Mouse (Mus musculus) bone marrow, adult 2 months (tissue): Measurements from ENCODE around the gene Cyb561.

ENCODE experiments used
- CTCF ChIP-seq: fragments of 200-500 bp; IDR thresholded peaks from 2 replicates; pipeline ENCODE4 v1.5.1; 2011; ENCODE audit warnings: low read length, control low read depth; ENCODE audit not compliant: control insufficient read depth, insufficient read depth
- POLR2A ChIP-seq: fragments of 200-500 bp; IDR thresholded peaks from 2 replicates; pipeline ENCODE4 v1.6.1; 2011; ENCODE audit warnings: low read depth, mild to moderate bottlenecking, control low read depth, low read length, borderline replicate concordance; ENCODE audit not compliant: control insufficient read depth

GRCm38 (mm10) chr11:105953402-105953801, 266 bp upstream of the Cyb561 start:
- TF ChIP-seq CTCF (no peak), POLR2A (no peak)
